Mouse (Mus musculus): Measurements from ENCODE around the gene Efs. TPM values are rescaled to one million over a fixed set of nuclear protein-coding genes. Genes with fewer than 3 reads are reported as not detected.

Gene Efs
- polyA plus RNA-seq, 1 experiment: not detected

DNA sequence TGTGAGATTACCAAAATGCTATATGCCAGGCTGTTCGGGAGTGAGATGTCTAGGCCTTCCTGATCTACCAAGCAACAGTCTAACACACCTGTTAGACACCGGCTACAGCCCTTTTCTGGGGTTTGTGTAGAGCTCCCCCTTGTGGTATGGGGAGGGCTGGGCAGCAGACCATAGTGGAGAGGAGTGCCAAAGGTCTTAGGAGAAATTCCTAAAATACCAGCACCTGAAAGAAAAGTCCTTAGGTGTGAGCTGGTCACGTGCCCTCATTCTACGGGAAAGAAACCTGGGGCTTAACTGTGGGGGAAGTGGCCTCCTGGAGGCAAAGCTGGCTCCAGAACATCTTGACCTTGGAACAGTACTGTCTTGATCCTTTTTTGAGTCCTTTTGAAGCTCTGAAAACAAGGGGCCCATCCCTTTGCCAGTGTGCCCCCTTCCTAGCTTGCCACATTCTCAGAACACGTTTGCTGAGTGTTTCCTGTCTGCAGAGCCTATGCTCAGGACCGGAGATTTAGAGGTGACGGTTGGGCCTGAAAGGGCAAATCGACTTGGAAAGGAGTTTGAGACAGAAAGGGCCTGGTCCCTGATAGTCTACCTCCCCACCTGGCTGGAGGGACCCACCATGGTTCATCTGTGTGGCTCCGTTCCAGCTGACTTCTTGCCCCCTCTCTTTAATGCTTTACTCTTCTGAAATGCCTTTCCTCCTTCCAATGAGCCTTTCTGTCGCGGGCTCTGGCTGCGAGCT lies 13.7 kb upstream of the Efs start:
- H3K9me3 ChIP-seq: no peaks in the 10 kb centered on the region
- TF ChIP-seq FLI1 (IDR thresholded peaks at IDR 0.05; ENCODE audit: low read length) (no peak), GATA1 (IDR thresholded peaks at IDR 0.05; ENCODE audit: borderline replicate concordance, low read length) (no peak)
- peaks cover 24% of the 10 kb centered on the region for H3K4me1 ChIP-seq
- no peaks in the 10 kb centered on the region for H3K36me3 ChIP-seq (replicated peaks; ENCODE audit: low read length)
- H3K27me3 ChIP-seq (replicated peaks): peaks cover 86% of the 10 kb centered on the region
- no peak overlapping the region for H3K4me3 ChIP-seq (replicated peaks)

DNA sequence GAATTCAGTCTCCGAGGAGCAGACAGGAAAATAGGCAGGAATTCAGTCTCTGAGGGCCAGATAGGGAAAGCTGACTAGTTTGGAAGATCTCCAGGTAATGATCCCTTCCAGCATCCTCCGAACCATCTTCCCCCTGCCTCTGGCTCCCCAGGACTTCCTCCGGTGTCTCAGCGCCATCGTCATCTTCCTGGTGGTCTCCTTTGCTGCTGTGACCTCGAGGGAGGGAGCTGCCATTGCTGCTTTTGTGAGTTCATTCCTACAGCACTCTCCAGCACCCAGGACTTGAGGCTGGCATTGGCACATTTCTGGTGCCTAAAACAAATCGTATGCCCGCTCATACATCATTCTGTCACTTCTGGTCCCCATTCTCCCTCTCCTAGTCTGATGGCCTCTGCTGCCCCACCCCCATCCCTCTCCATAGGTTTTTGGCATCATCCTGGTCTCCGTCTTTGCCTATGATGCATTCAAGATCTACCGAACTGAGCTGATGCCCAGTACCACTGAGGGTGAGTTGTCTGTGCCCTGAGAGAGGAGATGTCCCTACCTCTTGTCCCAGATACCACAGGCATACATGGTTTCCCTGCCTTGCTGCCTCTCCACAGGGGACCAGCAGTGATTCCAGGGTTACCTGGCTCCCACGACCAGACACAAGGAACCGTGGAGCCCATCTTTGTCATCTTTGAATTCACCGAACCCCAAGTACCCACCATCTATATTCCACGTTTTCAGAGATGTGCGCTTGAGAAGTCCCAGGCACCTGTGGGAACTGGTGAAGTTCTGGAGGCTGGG lies 12.7 kb upstream of the Efs start:
- H3K4me1 ChIP-seq: peaks cover 24% of the 10 kb centered on the region
- H3K36me3 ChIP-seq (replicated peaks; ENCODE audit: low read length): no peaks in the 10 kb centered on the region
- H3K4me3 ChIP-seq (replicated peaks): no peak overlapping the region
- no peaks in the 10 kb centered on the region for H3K9me3 ChIP-seq
- peaks cover 85% of the 10 kb centered on the region for H3K27me3 ChIP-seq (replicated peaks)
- TF ChIP-seq GATA1 (IDR thresholded peaks at IDR 0.05; ENCODE audit: borderline replicate concordance, low read length) (no peak), FLI1 (IDR thresholded peaks at IDR 0.05; ENCODE audit: low read length) (no peak)

- Histone ChIP-seq H3K36me3 (replicated peaks; ENCODE audit: low read length) (no peaks in the 10 kb centered on the region), H3K27me3 (replicated peaks) (peaks cover 82% of the 10 kb centered on the region), H3K4me1 (peaks cover 29% of the 10 kb centered on the region), H3K4me3 (replicated peaks) (no peak overlapping the region), H3K9me3 (no peaks in the 10 kb centered on the region)
- TF ChIP-seq FLI1 (IDR thresholded peaks at IDR 0.05; ENCODE audit: low read length) (no peak), GATA1 (IDR thresholded peaks at IDR 0.05; ENCODE audit: borderline replicate concordance, low read length) (no peak)
Measured at GRCm38 (mm10) chr14:54937361-54938182, 11.6 kb upstream of the Efs start.

- TF ChIP-seq FLI1 (IDR thresholded peaks at IDR 0.05; ENCODE audit: low read length) (no peak), GATA1 (IDR thresholded peaks at IDR 0.05; ENCODE audit: borderline replicate concordance, low read length) (no peak)
Measured at GRCm38 (mm10) chr14:54936831-54937160, 10.9 kb upstream of the Efs start.

GRCm38 (mm10) chr14:54935904-54936830 lies 10.2 kb upstream of the Efs start, which contains the start of gene Cmtm5:
Gene Cmtm5, plus strand, starts transcription at chr14:54936261.
- Histone ChIP-seq H3K4me3 (replicated peaks) (no peak within 1 kb of the TSS), H3K27me3 (replicated peaks) (peaks cover 82% of the 10 kb centered on the region), H3K9me3 (no peaks in the 10 kb centered on the region), H3K36me3 (replicated peaks; ENCODE audit: low read length) (no peaks in the 10 kb centered on the region), H3K4me1 (peaks cover 30% of the 10 kb centered on the region)
- no peak for TF ChIP-seq GATA1 (IDR thresholded peaks at IDR 0.05; ENCODE audit: borderline replicate concordance, low read length)
- no peak for TF ChIP-seq FLI1 (IDR thresholded peaks at IDR 0.05; ENCODE audit: low read length)

More at GRCm38 (mm10) chr14:54936831-54937160, 10.9 kb upstream of the Efs start:
- Histone ChIP-seq H3K4me3 (replicated peaks) (no peak overlapping the region), H3K9me3 (no peaks in the 10 kb centered on the region), H3K27me3 (replicated peaks) (peaks cover 82% of the 10 kb centered on the region), H3K4me1 (peaks cover 30% of the 10 kb centered on the region), H3K36me3 (replicated peaks; ENCODE audit: low read length) (no peaks in the 10 kb centered on the region)

- no peak for TF ChIP-seq FLI1 (IDR thresholded peaks at IDR 0.05; ENCODE audit: low read length)
- no peak for TF ChIP-seq GATA1 (IDR thresholded peaks at IDR 0.05; ENCODE audit: borderline replicate concordance, low read length)
- no peaks in the 10 kb centered on the region for H3K9me3 ChIP-seq
- H3K27me3 ChIP-seq (replicated peaks): peaks cover 75% of the 10 kb centered on the region
- no peaks in the 10 kb centered on the region for H3K36me3 ChIP-seq (replicated peaks; ENCODE audit: low read length)
- peaks cover 46% of the 10 kb centered on the region for H3K4me1 ChIP-seq
- H3K4me3 ChIP-seq (replicated peaks): no peak within 1 kb of the TSS
Measured at GRCm38 (mm10) chr14:54932645-54933150, 6.8 kb upstream of the Efs start, which contains the start of gene Il25. Gene Il25, plus strand, starts transcription at chr14:54932695.

DNA sequence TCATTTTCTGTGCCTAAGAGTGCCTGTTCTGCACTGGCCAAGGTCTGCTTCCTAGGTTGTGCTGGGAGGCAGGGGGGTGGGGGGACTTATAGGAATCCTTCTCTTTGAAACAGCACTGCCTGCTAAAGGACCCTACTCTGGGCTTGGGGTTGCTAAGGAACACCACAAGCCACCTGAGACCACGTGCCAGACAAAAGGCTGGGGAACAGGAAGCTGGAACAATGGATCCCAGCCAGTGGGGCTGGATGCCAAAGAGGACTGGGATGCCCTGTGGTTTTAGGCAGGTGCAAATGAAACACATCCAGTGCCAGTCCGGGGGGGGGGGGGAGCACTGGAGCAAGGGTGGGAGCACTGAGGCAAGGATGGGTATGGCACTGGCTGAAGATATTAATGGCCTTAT lies 4.5 kb upstream of the Efs start:
- H3K9me3 ChIP-seq: no peaks in the 10 kb centered on the region
- peaks cover 51% of the 10 kb centered on the region for H3K4me1 ChIP-seq
- H3K4me3 ChIP-seq (replicated peaks): no peak overlapping the region
- peaks cover 77% of the 10 kb centered on the region for H3K27me3 ChIP-seq (replicated peaks)
- TF ChIP-seq GATA1 (IDR thresholded peaks at IDR 0.05; ENCODE audit: borderline replicate concordance, low read length) (no peak), FLI1 (IDR thresholded peaks at IDR 0.05; ENCODE audit: low read length) (no peak)
- no peaks in the 10 kb centered on the region for H3K36me3 ChIP-seq (replicated peaks; ENCODE audit: low read length)

DNA sequence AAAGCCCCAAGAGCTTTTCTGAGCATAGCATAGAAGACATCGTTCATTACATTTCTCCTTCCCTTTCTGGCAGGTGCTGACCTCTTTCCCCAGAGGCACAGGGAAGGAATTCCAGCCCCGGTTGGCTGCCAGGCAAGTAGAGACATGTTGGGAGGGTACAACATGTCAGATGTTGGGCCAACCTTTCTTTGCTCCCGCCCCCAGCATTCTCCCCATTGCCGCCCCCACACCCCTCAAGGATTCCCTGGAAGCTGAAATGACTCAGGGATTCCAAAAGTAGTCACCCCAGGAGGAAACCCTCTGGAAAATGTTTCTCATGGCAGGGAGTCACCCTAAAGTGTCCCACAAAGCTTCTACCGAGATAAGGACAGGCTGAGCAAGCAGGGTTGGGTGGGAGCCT lies 3.9 kb upstream of the Efs start:
- Histone ChIP-seq H3K27me3 (replicated peaks) (peaks cover 77% of the 10 kb centered on the region), H3K4me1 (peaks cover 58% of the 10 kb centered on the region), H3K36me3 (replicated peaks; ENCODE audit: low read length) (no peaks in the 10 kb centered on the region), H3K9me3 (no peaks in the 10 kb centered on the region), H3K4me3 (replicated peaks) (no peak overlapping the region)
- TF ChIP-seq FLI1 (IDR thresholded peaks at IDR 0.05; ENCODE audit: low read length): no peak
- no peak for TF ChIP-seq GATA1 (IDR thresholded peaks at IDR 0.05; ENCODE audit: borderline replicate concordance, low read length)
